Mouse (Mus musculus): ENCODE results near the gene Mtf1. TPM values are rescaled to one million over a fixed set of nuclear protein-coding genes. Genes with fewer than 3 reads are reported as not detected.

The Mtf1 gene
- polyA plus RNA-seq, 1 experiment from 2014 or later, result 12.9 TPM

DNA sequence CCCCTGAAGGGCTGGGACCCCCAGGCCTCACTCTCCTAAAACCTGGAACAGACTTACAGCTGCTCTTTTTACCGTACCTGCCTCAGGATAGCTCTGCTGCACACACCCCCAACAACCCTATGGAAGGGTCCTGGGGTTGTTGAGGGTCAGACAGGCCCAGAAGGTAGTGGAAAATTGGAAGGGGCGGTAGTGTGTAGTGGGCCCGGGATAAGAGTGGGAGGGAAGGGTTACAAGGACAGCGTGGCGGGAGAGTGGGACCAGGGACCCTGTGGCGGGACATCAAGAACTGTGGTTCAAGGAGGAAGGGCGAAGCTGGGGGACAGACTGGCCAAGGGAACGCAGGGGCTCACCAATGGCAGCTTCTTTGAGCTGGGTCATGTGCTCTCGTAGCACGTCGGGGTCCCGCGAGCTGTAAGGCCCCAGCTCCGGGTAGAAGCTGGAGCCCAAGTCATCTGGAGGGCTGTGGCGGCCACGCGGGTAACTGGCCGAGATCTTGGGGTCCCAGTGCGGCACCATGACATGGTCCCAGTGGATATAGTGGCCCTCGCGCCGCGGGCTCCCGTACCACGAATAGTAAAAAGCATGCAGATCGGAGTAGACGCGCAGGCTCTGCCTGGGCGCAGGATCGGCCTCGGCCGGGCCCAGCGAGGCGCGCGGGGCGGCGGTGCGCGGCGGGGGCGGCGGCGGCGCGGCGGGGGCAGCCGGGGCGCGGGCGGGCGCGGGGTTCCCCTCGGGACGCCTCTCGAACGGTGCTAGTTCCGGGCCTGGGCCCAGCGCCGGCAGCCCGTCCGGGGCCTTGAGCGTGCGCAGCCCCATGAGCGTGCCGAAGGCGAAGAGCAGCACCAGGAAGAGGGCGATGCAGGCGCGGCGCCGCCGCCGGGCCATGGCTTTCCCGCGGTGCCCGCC is 59.6 kb downstream of the Mtf1 start, which contains the start of gene Maneal:
Gene Maneal (minus strand): TSS at position 889 of the 906 bp plus-strand sequence.
- H3K9ac ChIP-seq, result peak within 1 kb of the TSS; percentile 67
- no peak within 1 kb of the TSS for H3K27ac ChIP-seq
- 3% methylated on average over 56 of the region's 77 CpGs for WGBS
- H3K36me3 ChIP-seq, result peaks cover 6% of the 10 kb centered on the region; the same call in 1 of the 2 replicates
- peaks cover 40% of the 10 kb centered on the region for H3K27me3 ChIP-seq
- peak within 1 kb of the TSS; percentile 90 for H3K4me2 ChIP-seq
- ATAC-seq (ENCODE audit: insufficient number of reproducible peaks, insufficient read depth, low FRiP score, low TSS enrichment, low read depth), result 0 out of 2 replicates have a peak, but pooled peaks have one; percentile 34
- peak within 1 kb of the TSS; percentile 62 for H3K4me3 ChIP-seq
- no peaks in the 10 kb centered on the region for H3K9me3 ChIP-seq
- peaks cover 13% of the 10 kb centered on the region for H3K4me1 ChIP-seq

DNA sequence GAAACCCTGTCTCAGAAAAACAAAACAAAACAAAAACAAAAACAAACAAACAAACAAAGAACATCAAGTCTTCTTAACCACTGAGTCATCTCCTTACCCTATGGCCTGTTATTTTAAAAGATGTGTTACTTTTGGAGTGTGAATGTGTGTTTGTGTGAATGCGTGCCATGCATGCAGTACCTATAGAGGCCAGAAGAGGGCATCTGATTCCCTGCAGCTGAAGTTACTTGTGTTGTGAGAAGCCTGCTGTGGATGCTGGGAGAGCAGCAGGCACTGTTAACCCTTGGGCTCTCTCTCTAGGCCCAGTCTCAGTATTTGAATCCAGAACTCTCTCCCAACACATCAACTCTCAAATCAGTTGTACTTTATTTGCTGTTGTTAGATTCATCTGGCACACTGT is 70.8 kb downstream of the Mtf1 start:
- WGBS, result 94% methylated on average over 1 of the region's 1 CpGs
- no peak for ATAC-seq (ENCODE audit: insufficient number of reproducible peaks, insufficient read depth, low FRiP score, low TSS enrichment, low read depth)
- no peaks in the 10 kb centered on the region for H3K4me1 ChIP-seq
- H3K27ac ChIP-seq, result no peak overlapping the region
- no peak overlapping the region for H3K4me3 ChIP-seq
- H3K4me2 ChIP-seq, result no peak overlapping the region
- no peak overlapping the region for H3K9ac ChIP-seq
- peaks cover 7% of the 10 kb centered on the region; the same call in 1 of the 2 replicates for H3K9me3 ChIP-seq
- H3K36me3 ChIP-seq, result no peaks in the 10 kb centered on the region
- no peaks in the 10 kb centered on the region for H3K27me3 ChIP-seq

DNA sequence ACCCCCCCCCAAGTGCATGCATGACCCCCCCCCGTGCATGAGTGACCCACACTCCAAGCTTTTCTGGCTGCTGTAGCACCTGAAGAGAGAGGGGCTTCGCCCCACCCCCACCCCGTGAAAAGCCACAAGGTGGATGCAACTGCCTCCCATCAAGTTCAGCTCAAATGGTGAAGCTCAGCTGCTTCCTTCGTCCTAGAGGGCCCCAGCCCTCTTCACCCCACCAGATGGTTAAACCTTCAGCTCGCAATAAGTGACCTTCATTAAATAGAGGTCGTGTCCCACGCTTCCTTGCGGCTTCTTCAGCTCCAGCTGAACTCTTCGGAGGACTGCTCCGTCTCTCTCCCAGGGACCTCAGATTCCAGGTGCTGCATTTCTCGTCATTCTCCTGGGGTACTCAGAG is 78.7 kb downstream of the Mtf1 start, which contains the start of gene Epha10:
Gene Epha10 (plus strand): TSS at position 301 of the 400 bp plus-strand sequence.
- Histone ChIP-seq H3K27ac (no peak within 1 kb of the TSS), H3K36me3 (no peaks in the 10 kb centered on the region), H3K9me3 (no peaks in the 10 kb centered on the region), H3K4me2 (peak within 1 kb of the TSS; percentile 71), H3K27me3 (peaks cover 70% of the 10 kb centered on the region), H3K4me3 (peak within 1 kb of the TSS; percentile 36), H3K9ac (no peak within 1 kb of the TSS), H3K4me1 (peaks cover 17% of the 10 kb centered on the region)
- ATAC-seq (ENCODE audit: insufficient number of reproducible peaks, insufficient read depth, low FRiP score, low TSS enrichment, low read depth), result no peak
- WGBS, result 6% methylated on average over 11 of the region's 11 CpGs

DNA sequence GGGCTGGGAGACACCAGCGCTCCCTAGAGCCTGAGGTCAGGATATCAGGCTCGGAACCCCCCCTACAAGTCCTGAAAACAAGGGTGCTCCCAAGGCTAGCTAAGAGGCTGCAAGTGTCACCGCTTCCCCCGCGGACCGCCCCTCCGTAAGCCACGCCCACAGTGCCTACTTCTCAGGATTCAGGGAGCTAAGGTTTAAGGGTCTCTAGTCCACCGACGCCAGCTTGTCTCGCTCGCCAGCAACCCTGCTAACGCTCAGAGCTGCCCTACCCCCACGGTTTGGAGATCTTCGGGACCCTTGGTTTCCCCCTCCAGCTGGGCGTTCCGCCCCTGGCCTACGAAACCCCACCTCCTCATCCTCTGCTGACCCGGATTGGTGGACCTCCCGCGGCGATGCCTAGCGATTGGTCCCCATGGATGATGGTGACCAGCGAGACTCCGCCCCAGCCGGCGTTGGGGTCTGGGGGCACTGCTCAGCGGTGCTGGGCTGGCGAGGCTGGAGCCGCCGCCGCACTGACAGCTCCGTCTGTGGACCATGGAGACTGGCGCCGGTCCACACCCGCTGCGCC is 79.5 kb downstream of the Mtf1 start:
- no peak overlapping the region for H3K9ac ChIP-seq
- H3K27me3 ChIP-seq, result peaks cover 79% of the 10 kb centered on the region
- H3K4me1 ChIP-seq, result peaks cover 17% of the 10 kb centered on the region
- 0 out of 2 replicates have a peak, but pooled peaks have one; percentile 39 for ATAC-seq (ENCODE audit: insufficient number of reproducible peaks, insufficient read depth, low FRiP score, low TSS enrichment, low read depth)
- H3K27ac ChIP-seq, result no peak overlapping the region
- H3K36me3 ChIP-seq, result no peaks in the 10 kb centered on the region
- peak overlapping the region; percentile 71 for H3K4me2 ChIP-seq
- H3K9me3 ChIP-seq, result no peaks in the 10 kb centered on the region
- under 1% methylated on average over 37 of the region's 37 CpGs for WGBS
- peak overlapping the region; percentile 36 for H3K4me3 ChIP-seq

DNA sequence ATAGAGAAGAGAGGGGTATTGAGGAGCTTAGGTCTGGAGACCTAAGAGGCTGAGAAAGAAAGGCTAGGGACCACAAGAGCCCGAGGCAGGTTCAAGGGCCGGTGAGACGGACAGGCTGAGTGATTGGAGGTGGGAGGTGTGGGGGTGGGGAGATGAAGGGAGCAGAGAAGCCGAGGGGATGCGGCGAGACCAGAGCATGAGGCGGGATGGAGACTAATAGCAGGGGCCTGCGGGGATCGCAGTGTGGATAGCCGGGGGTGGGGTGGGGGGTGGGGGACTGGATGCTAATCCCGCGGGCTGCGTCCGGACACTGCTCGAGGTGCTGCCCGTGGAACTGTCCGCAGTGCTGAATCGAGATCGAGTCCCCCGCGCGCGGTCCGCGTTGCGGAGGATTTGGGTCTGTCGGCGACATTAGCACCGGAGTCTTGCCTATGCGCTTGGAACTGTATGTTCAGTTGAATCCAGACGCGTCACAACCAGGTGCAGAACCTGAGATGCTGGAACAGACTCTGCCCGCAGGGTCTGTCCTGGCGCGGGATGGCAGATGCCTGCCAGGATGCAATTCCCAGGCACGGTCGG is 80.3 kb downstream of the Mtf1 start:
- H3K36me3 ChIP-seq, result no peaks in the 10 kb centered on the region
- H3K9ac ChIP-seq, result no peak overlapping the region
- no peak overlapping the region for H3K27ac ChIP-seq
- peak overlapping the region; percentile 36; the same call in 1 of the 2 replicates for H3K4me3 ChIP-seq
- under 1% methylated on average over 37 of the region's 37 CpGs for WGBS
- peaks cover 17% of the 10 kb centered on the region for H3K4me1 ChIP-seq
- peak overlapping the region; percentile 71 for H3K4me2 ChIP-seq
- H3K27me3 ChIP-seq, result peaks cover 83% of the 10 kb centered on the region
- no peaks in the 10 kb centered on the region for H3K9me3 ChIP-seq
- ATAC-seq (ENCODE audit: insufficient number of reproducible peaks, insufficient read depth, low FRiP score, low TSS enrichment, low read depth), result no peak

DNA sequence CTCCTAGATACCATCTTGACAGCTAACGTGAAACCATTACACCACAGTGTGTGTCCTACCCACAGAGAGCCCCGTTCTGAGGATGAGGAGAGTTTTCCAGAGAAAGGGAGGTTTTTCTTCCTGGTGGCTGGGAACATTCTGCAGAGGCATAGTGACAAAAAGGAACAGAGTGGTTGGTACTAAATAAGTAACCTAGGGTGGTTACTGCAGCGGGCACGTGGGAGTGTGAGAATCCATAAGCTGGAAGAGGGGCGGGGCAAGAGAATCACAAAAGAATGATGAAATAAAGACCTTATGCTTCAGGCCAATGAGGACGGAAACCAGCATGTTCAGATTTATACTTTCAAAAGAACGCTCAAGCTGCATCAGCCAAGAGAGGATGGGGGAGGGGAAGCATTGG is 86.8 kb downstream of the Mtf1 start:
- no peaks in the 10 kb centered on the region for H3K9me3 ChIP-seq
- H3K27ac ChIP-seq, result no peak overlapping the region
- H3K4me1 ChIP-seq, result no peaks in the 10 kb centered on the region
- no peak for ATAC-seq (ENCODE audit: insufficient number of reproducible peaks, insufficient read depth, low FRiP score, low TSS enrichment, low read depth)
- no peak overlapping the region for H3K9ac ChIP-seq
- H3K4me2 ChIP-seq, result no peak overlapping the region
- H3K27me3 ChIP-seq, result peaks cover 89% of the 10 kb centered on the region
- no peak overlapping the region for H3K4me3 ChIP-seq
- no peaks in the 10 kb centered on the region for H3K36me3 ChIP-seq
- 70% methylated on average over 7 of the region's 7 CpGs for WGBS

DNA sequence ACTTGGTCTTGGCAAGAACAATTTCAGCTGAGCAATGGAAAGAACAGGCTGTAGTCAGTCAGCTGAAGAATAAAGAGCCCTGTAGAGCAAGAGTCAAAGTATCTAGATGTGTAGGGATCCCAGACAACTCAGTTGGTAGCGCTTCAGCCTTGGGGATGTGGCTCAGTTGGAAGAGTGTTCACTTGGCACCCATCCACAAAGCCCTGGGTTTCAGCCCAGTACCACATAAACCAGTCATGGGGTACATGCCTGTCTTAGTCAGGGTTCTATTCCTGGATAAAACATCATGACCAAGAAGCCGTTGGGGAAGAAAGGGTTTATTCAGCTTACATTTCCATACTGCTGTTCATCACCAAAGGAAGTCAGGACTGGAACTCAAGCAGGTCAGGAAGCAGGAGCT is 88.0 kb downstream of the Mtf1 start:
- Histone ChIP-seq H3K4me1 (peaks cover 6% of the 10 kb centered on the region), H3K4me2 (no peak overlapping the region), H3K4me3 (no peak overlapping the region), H3K36me3 (no peaks in the 10 kb centered on the region), H3K27ac (no peak overlapping the region), H3K27me3 (peaks cover 89% of the 10 kb centered on the region), H3K9me3 (no peaks in the 10 kb centered on the region), H3K9ac (no peak overlapping the region)
- WGBS, result 86% methylated on average over 2 of the region's 2 CpGs
- no peak for ATAC-seq (ENCODE audit: insufficient number of reproducible peaks, insufficient read depth, low FRiP score, low TSS enrichment, low read depth)

DNA sequence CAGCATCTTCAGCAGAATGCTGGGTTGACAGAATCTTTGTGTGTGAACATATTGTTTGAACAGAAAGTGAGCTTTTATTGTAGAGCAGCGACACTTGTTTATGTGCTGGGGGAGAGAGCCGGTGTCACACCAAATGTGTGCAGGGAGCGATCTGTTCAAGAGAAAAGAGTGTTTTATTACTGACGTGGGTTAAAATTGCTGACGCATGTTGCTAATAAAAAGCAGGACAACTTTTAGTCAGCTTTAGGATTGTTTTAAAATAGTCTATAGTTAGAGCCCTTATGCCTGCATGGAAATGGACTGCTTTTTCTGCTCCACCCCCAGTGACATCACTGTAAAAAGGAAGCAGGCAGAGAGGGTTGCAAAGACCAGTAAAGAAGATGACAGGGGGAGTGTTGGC is 88.9 kb downstream of the Mtf1 start:
- no peak overlapping the region for H3K4me2 ChIP-seq
- no peaks in the 10 kb centered on the region for H3K9me3 ChIP-seq
- H3K9ac ChIP-seq, result no peak overlapping the region
- peaks cover 89% of the 10 kb centered on the region for H3K27me3 ChIP-seq
- ATAC-seq (ENCODE audit: insufficient number of reproducible peaks, insufficient read depth, low FRiP score, low TSS enrichment, low read depth), result no peak
- no peak overlapping the region for H3K4me3 ChIP-seq
- H3K27ac ChIP-seq, result no peak overlapping the region
- WGBS, result 69% methylated on average over 5 of the region's 5 CpGs
- no peaks in the 10 kb centered on the region for H3K36me3 ChIP-seq
- peaks cover 9% of the 10 kb centered on the region for H3K4me1 ChIP-seq

DNA sequence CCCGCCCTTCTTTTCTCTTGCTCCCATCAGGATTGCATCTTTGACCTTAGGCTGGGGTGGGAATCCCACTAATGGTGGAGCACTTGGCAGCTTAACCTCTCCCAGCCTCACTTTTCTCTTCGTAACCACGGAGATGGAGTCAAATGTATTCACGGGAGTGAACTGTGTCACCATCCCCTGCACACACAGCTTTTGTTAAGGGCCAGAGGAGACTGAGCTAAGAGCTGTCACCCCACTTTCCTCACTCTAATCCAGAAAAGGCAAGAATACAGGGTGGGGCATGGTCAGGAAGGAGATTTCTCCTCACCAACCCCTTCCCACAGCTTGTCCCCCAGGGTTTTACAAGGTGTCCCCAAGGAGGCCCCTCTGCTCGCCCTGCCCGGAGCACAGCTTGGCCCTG is 91.9 kb downstream of the Mtf1 start:
- H3K4me3 ChIP-seq, result no peak overlapping the region
- H3K4me2 ChIP-seq, result no peak overlapping the region
- no peaks in the 10 kb centered on the region for H3K36me3 ChIP-seq
- H3K9ac ChIP-seq, result no peak overlapping the region
- no peak overlapping the region for H3K27ac ChIP-seq
- no peaks in the 10 kb centered on the region for H3K9me3 ChIP-seq
- 29% methylated on average over 6 of the region's 6 CpGs for WGBS
- H3K27me3 ChIP-seq, result peaks cover 91% of the 10 kb centered on the region
- no peak for ATAC-seq (ENCODE audit: insufficient number of reproducible peaks, insufficient read depth, low FRiP score, low TSS enrichment, low read depth)
- H3K4me1 ChIP-seq, result peaks cover 9% of the 10 kb centered on the region

DNA sequence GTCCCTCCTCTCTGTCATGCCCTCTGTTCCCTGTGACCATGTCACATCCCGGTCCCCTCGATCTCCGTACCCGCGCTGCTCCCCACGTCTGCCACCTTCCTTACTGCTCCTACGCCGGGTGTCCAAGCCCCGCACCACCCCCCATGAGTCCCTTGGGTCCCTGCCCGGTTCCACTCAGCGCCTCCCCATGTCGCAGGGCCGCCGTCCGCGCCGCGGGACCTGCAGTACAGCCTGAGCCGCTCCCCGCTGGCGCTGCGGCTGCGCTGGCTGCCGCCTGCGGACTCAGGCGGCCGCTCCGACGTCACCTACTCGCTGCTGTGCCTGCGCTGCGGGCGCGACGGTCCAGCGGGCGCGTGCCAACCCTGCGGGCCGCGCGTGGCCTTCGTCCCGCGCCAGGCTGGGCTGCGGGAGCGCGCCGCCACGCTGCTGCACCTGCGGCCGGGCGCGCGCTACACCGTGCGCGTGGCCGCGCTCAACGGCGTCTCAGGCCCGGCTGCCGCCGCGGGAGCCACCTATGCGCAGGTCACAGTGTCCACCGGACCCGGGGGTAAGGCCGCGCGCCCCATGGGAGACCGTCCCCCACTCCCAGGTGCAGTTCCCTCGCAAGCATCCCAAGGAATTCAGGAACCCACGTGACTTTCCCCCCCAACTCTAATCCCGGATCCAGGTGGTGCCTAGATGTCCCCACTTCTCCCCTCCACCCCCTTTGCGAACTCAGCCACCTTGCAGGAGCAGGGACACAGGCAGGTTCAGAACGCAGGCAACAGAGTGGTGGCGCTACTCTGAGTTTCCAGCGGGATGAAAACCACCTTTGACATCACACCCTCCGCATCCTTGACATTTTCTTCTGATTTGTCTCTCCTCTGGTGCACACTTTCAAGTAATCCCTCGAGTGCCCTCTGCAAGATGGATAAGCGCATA is 92.9 kb downstream of the Mtf1 start:
- Histone ChIP-seq H3K9me3 (no peaks in the 10 kb centered on the region), H3K4me3 (peak overlapping the region; percentile 46), H3K27me3 (peaks cover 93% of the 10 kb centered on the region), H3K4me2 (peak overlapping the region; percentile 75), H3K27ac (no peak overlapping the region), H3K9ac (peak overlapping the region; percentile 40; the same call in 1 of the 2 replicates), H3K4me1 (peaks cover 12% of the 10 kb centered on the region), H3K36me3 (no peaks in the 10 kb centered on the region)
- WGBS, result 2% methylated on average over 83 of the region's 83 CpGs
- ATAC-seq (ENCODE audit: insufficient number of reproducible peaks, insufficient read depth, low FRiP score, low TSS enrichment, low read depth), result no peak

DNA sequence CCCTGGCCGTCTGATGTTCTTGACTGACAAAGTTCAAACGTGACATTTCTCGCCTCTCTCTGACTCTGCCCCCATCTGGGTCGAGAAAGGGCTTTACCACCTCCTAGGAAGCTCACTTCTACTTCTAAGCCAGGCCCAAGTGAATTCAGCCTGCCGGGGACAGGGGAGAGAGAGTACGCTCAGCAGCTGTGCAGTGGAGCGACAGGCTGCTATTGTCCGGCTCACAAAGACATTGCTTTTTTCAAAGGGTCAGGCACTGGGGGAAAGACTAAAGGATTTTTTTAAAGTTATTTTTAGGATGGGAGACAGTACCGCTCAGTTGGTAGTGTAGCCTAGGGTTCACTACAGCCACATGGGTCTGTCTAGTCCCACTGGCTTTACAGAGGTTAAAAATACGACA is 96.5 kb downstream of the Mtf1 start:
- H3K27me3 ChIP-seq, result peaks cover 77% of the 10 kb centered on the region
- H3K4me3 ChIP-seq, result no peak overlapping the region
- no peak for ATAC-seq (ENCODE audit: insufficient number of reproducible peaks, insufficient read depth, low FRiP score, low TSS enrichment, low read depth)
- 47% methylated on average over 10 of the region's 10 CpGs for WGBS
- H3K27ac ChIP-seq, result no peak overlapping the region
- no peaks in the 10 kb centered on the region for H3K9me3 ChIP-seq
- no peak overlapping the region for H3K9ac ChIP-seq
- H3K4me1 ChIP-seq, result peaks cover 14% of the 10 kb centered on the region
- no peak overlapping the region for H3K4me2 ChIP-seq
- no peaks in the 10 kb centered on the region for H3K36me3 ChIP-seq
